Mouse (Mus musculus): ENCODE measurements around the gene Ripk1.

The Ripk1 gene

GRCm38 (mm10) chr13:34018521-34018920, 16.4 kb downstream of the Ripk1 start:
- TF ChIP-seq GATA4 (IDR thresholded peaks at IDR 0.05; ENCODE audit: insufficient replicate concordance, low read length): no peak

- TF ChIP-seq GATA4 (IDR thresholded peaks at IDR 0.05; ENCODE audit: insufficient replicate concordance, low read length): no peak
These were observed 19.8 kb downstream of the Ripk1 start for GRCm38 (mm10) chr13:34021998-34022397.

GRCm38 (mm10) chr13:34032041-34032440, 29.9 kb downstream of the Ripk1 start:
- no peak for TF ChIP-seq GATA4 (IDR thresholded peaks at IDR 0.05; ENCODE audit: insufficient replicate concordance, low read length)

GRCm38 (mm10) chr13:34035424-34035823, 33.3 kb downstream of the Ripk1 start:
- TF ChIP-seq GATA4 (IDR thresholded peaks at IDR 0.05; ENCODE audit: insufficient replicate concordance, low read length): no peak

GRCm38 (mm10) chr13:34036726-34037125, 34.6 kb downstream of the Ripk1 start:
- TF ChIP-seq GATA4 (IDR thresholded peaks at IDR 0.05; ENCODE audit: insufficient replicate concordance, low read length): no peak

DNA sequence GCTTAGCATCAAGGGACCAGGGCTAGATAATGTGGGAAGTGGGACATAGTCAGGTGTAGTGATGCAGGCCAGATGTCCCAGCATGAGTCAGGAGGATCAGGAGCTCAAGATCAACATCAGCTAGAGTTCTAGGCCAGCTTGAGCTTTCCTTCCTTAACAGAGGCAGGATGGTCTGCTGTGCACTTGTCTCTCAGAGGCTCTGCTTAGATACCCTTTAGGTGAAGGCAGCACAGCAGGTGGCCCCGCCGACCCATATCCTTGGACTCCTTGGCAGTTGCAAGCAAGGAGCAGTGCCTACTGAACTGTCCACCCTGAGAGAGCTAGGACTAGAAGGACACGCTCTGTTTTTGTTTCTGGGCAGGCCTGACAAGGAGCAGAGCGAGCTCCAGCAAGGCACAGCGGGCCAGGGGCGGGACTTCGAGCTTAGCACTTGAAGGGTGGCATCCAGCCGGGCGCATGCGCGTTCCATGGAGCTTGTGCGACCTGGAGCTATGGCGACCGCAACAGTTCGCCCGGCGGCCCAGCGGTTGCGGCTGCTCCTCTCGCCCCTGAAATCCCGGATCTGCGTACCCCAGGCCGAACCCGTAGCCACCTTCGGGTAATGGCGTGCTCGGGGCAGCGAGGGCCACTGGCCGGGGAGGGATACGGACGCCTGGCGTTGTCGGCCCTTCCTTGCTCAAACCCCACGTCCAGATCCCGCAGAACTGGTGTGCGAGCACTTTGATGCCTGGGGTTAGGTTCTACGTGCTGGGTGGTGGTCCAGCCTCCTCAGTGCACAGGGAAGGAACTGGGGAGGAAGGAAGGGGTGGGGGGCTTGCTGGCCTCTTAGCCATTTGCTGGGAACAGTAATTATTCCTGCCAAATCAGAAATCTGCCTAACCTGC, 35.3 kb downstream of the Ripk1 start, which contains the start of gene Bphl:
Gene Bphl, plus strand, starts transcription at position 426 of the 884 bp plus-strand sequence.
- TF ChIP-seq GATA4 (IDR thresholded peaks at IDR 0.05; ENCODE audit: insufficient replicate concordance, low read length): no peak

DNA sequence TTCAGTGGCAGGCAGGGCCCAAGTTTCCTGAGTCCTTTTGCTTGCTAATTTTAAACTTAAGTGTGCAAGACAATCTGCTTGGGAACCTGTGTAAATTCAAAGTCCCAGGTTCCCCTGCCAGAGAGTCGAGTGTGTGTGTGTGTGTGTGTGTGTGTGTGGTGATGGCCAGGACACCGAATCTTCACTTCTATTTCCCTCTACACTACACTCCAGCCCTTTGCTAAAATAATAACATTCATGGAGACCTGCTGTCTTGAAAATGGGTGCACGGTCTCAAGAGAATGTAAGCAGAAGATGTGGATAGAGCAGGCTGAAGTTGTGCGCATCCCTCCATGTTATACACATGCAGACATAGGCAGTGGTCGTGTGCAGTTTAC, 35.9 kb downstream of the Ripk1 start:
- no peak for TF ChIP-seq GATA4 (IDR thresholded peaks at IDR 0.05; ENCODE audit: insufficient replicate concordance, low read length)

DNA sequence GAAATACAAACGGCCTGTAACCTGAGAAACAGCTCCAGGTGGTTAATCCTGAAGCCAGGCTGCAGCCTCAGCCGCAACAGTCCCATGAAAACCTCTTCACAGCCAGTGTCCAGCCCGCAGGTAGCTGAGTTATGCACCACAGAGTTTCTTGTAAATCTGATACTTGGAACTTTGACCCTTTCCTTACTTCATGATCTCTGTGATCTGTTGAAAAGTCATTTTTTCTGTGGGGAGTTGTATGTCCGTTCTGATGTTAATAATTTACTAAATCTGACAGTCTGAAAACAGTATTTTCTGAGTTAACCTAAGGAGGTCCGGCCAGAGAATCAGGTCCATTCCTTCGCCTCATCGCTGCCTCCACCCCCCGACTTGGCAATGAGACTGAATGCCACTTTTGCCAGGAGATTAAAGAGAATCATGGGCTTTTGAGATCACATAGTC, 36.8 kb downstream of the Ripk1 start:
- TF ChIP-seq GATA4 (IDR thresholded peaks at IDR 0.05; ENCODE audit: insufficient replicate concordance, low read length): no peak

GRCm38 (mm10) chr13:34040091-34040490, 37.9 kb downstream of the Ripk1 start:
- no peak for TF ChIP-seq GATA4 (IDR thresholded peaks at IDR 0.05; ENCODE audit: insufficient replicate concordance, low read length)

DNA sequence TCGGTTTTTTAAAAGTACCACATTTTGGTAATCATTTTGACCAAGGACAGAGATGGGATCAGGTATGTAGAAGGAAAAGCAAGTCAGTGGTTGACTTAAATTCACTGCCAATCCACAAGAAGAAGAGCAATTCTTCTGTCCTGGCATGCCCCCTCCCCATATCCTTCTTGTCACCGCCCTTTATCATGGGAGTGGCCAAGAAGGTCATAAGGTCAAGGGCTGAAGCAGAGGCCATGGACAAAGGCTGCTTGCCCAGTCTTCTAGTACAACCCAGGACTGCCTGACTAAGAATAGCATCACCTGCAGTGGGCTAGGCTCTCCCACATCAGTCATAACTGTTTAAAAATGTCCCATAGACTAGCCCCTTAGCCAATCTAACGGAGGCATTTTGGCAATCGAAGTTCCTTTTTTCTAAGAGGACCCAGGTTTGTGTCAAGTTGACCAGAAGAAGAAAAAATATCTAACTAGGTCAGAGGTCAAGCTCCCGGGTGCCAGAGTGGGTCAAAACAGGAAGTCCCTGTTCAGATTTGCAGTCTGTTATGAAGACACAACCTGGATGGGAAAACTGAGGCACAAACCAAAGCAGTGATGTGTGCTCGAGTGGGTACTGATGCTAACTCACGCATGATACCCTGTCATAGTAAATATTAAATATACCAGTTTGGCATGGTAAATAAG, 41.7 kb downstream of the Ripk1 start:
- no peak for TF ChIP-seq GATA4 (IDR thresholded peaks at IDR 0.05; ENCODE audit: insufficient replicate concordance, low read length)

- TF ChIP-seq GATA4 (IDR thresholded peaks at IDR 0.05; ENCODE audit: insufficient replicate concordance, low read length): no peak; the same call in 1 of the 2 replicates
These were observed 43.5 kb downstream of the Ripk1 start for GRCm38 (mm10) chr13:34045511-34046249.

GRCm38 (mm10) chr13:34046421-34047012, 44.4 kb downstream of the Ripk1 start:
- TF ChIP-seq GATA4 (IDR thresholded peaks at IDR 0.05; ENCODE audit: insufficient replicate concordance, low read length): no peak

DNA sequence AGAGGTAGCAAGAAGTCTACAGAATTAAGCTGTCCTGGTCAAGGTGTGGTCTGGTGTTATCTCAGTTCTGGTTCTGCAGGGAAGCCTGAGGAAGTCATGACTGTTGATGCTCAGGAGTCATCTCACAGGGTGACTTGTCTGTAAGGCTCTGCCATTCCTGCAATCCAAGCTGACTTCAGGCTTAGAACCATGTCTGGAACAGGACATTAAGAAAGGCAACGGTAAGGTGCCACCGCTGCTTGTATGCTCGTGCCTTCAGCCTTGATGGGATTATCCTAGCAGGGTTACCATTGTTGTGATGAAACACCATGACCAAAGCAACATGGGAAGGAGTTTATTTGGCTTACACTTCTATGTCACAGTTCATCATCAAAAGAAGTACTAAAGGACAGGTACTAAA, 45.4 kb downstream of the Ripk1 start:
- no peak for TF ChIP-seq GATA4 (IDR thresholded peaks at IDR 0.05; ENCODE audit: insufficient replicate concordance, low read length)

GRCm38 (mm10) chr13:34050479-34050878, 48.3 kb downstream of the Ripk1 start:
- no peak for TF ChIP-seq GATA4 (IDR thresholded peaks at IDR 0.05; ENCODE audit: insufficient replicate concordance, low read length)

GRCm38 (mm10) chr13:34051692-34052091, 49.5 kb downstream of the Ripk1 start:
- no peak for TF ChIP-seq GATA4 (IDR thresholded peaks at IDR 0.05; ENCODE audit: insufficient replicate concordance, low read length)
